Mouse (Mus musculus) gastrocnemius, postnatal 4 days (tissue): ENCODE measurements at regions not wholly inside any gene's neighbourhood (a gene's known extent, or its start where the extent isn't known, plus 50 kb on each side); places are given as distances from the start of the nearest gene placed in this dataset.

ENCODE experiments used
- DNase-seq, 2 experiments: peaks; one replicate each; pipeline ENCODE4 v3.0.0; 2021 to 2022; ENCODE audit warnings: low spot score in 2 of 2, mixed read lengths in 2 of 2

GRCm38 (mm10) chr8:12214205-12215019, 64.2 kb upstream of the A230072I06Rik start:
- no peak for DNase-seq

DNA sequence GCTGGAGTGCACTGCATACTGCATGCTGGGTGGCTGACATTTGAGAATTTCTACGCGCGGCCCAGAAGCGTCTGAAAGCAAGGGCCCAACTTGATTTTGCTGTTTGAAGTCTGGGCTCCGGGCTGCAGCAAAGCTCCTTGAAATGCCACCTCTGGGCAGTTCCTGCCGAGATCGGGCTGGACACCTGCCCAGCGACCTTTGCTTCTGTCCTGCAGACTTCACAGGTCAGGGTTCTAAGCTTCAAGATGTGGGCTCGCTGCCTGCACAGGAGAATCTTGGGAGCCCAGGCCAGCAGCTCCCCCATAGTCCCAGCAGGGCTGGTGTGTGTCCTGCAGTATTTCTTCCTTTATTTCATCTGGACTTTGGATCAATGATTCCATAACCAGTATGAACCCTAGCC, 57.1 kb upstream of the A230072I06Rik start:
- DNase-seq = no peak

DNA sequence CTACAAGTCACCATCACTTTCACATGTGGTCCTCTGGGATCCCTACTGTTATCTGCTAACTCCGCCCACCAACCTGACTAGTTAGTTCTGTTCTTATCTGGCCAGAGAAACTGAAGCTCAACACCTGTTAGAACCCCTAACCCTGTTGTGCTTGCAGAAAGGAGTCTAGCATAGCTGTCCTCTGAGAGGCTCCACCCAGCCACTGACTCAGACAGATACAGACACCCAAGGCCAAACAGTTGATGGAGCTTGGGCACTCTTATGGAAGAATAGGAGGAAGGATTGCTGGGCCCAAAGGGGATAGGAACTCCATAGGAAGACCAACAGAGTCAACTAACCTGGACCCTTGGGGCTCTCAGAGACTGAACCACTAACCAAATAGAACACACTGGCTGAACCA, 55.2 kb upstream of the A230072I06Rik start:
- no peak for DNase-seq
